Mouse (Mus musculus) CH12F3 (cell line): ENCODE data around the gene Mybpc3.

Experiments used
- in situ Hi-C: fragments of 300-500 bp; cut with MboI; formaldehyde crosslinking; loops from 2 replicates; pipeline ENCODE4 v1.14.3; 2020; ENCODE audit warnings: low sequenced_read_pairs

Gene Mybpc3

GRCm38 (mm10) chr2:91117585-91118275 lies at the start of gene Mybpc3:
Gene Mybpc3, plus strand, starts transcription at chr2:91118144.
- in situ Hi-C loops = no loop called here

GRCm38 (mm10) chr2:91068162-91068871 lies 49.6 kb upstream of the Mybpc3 start:
- in situ Hi-C loops = no loop called here

GRCm38 (mm10) chr2:91068872-91069165 lies 49.1 kb upstream of the Mybpc3 start:
- in situ Hi-C loops = no loop called here

- in situ Hi-C loops = no loop called here
Observed at GRCm38 (mm10) chr2:91069306-91070000, 48.5 kb upstream of the Mybpc3 start.

GRCm38 (mm10) chr2:91070076-91070800 lies 47.7 kb upstream of the Mybpc3 start, which contains the start of gene Slc39a13:
Gene Slc39a13, minus strand, starts transcription at chr2:91070417.
- in situ Hi-C loops = no loop called here

- in situ Hi-C loops = no loop called here
Observed at GRCm38 (mm10) chr2:91071059-91071458, 46.9 kb upstream of the Mybpc3 start.

- in situ Hi-C loops = no loop called here
Observed at GRCm38 (mm10) chr2:91072092-91072491, 45.9 kb upstream of the Mybpc3 start.

- in situ Hi-C loops = no loop called here
Observed at GRCm38 (mm10) chr2:91077957-91078313, 40.0 kb upstream of the Mybpc3 start.

- in situ Hi-C loops = no loop called here
Observed at GRCm38 (mm10) chr2:91078314-91079025, 39.5 kb upstream of the Mybpc3 start.

- in situ Hi-C loops = no loop called here
Observed at GRCm38 (mm10) chr2:91079026-91079384, 38.9 kb upstream of the Mybpc3 start.

GRCm38 (mm10) chr2:91080784-91081513 lies 37.0 kb upstream of the Mybpc3 start:
- in situ Hi-C loops = no loop called here

GRCm38 (mm10) chr2:91081775-91082695 lies 35.9 kb upstream of the Mybpc3 start, which contains the start of gene Spi1:
Gene Spi1, plus strand, starts transcription at chr2:91082390.
- in situ Hi-C loops = no loop called here

GRCm38 (mm10) chr2:91082844-91083243 lies 35.1 kb upstream of the Mybpc3 start:
- in situ Hi-C loops = no loop called here

- in situ Hi-C loops = no loop called here
Observed at GRCm38 (mm10) chr2:91083366-91083940, 34.5 kb upstream of the Mybpc3 start.

- in situ Hi-C loops = no loop called here
Observed at GRCm38 (mm10) chr2:91084179-91084820, 33.6 kb upstream of the Mybpc3 start.

GRCm38 (mm10) chr2:91085494-91086391 lies 32.2 kb upstream of the Mybpc3 start:
- in situ Hi-C loops = no loop called here
